Comparison of ENCODE assay signal across 15 mouse cellular contexts in genomic region chr13:98953830-98954229, GRCm38 (mm10). TPM values are rescaled to one million over a fixed set of nuclear protein-coding genes. Genes with fewer than 3 reads are reported as not detected.
A peak's percentile ranks its signal among the peaks of the same experiment; 100 is the strongest.
DNase-seq lines count a peak whose midpoint lies in the region; ATAC-seq and TF ChIP-seq lines count a peak whose summit lies in the region.
"Had no signal": no experiment of that assay in that cellular context is flagged by ENCODE, and none has a peak within 500 bp of the region (broad histone marks: within the 10 kb centered on the region; RNA-seq: fewer than 3 reads in every experiment).

No protein-coding gene starts in this region.

- no peaks in the 10 kb centered on the region for H3K9me3 ChIP-seq in kidney, embryonic 16.5 days (ENCODE audit: low read length)
- H3K9me3 ChIP-seq: forebrain, embryonic 12.5 days; liver, embryonic 12.5 days; midbrain, embryonic 13.5 days had no signal

- H3K36me3 ChIP-seq in kidney, adult 2 months (ENCODE audit: control insufficient read depth, insufficient read depth, low read length): no peaks in the 10 kb centered on the region
- H3K36me3 ChIP-seq in kidney, embryonic 16.5 days (ENCODE audit: insufficient read depth, low read length): no peaks in the 10 kb centered on the region
- H3K36me3 ChIP-seq: forebrain, embryonic 12.5 days; liver, embryonic 12.5 days; midbrain, embryonic 13.5 days had no signal

- 71% methylated on average over 5 of the region's 5 CpGs for WGBS in kidney, adult 2 months
- 68% methylated on average over 5 of the region's 5 CpGs for WGBS in kidney, embryonic 16.5 days

- no peak overlapping the region for H3K4me3 ChIP-seq in kidney, adult 2 months (ENCODE audit: insufficient read depth, low read depth, low read length)
- no peak overlapping the region for H3K4me3 ChIP-seq in kidney, embryonic 16.5 days (ENCODE audit: low read length)
- H3K4me3 ChIP-seq: forebrain, embryonic 12.5 days; liver, embryonic 12.5 days; midbrain, embryonic 13.5 days had no signal

- no peak overlapping the region; the same call in 1 of the 2 replicates for H3K27ac ChIP-seq in kidney, adult 2 months (ENCODE audit: insufficient read depth, low read depth, low read length)
- H3K27ac ChIP-seq in kidney, embryonic 16.5 days (ENCODE audit: low read length): no peak overlapping the region
- H3K27ac ChIP-seq: forebrain, embryonic 12.5 days; liver, embryonic 12.5 days; midbrain, embryonic 13.5 days had no signal

- DNase-seq in kidney, adult 2 months: peak; percentile 31
- peak; percentile 11 for DNase-seq in adipocyte (ENCODE audit: low spot score)
- DNase-seq in cerebellum, adult 9-10 months: peak; percentile 33
- DNase-seq in right cerebral cortex, adult 2 months (ENCODE audit: low spot score in 2 of 2): peak; percentile 30 to 36
- no peak for DNase-seq in thymus, postnatal 4 days
- DNase-seq in spleen, postnatal 10 days (ENCODE audit: low spot score in 2 of 2): no peak
- DNase-seq: heart, adult 18-20 months; lung, postnatal 14 days had no signal

- H3K27me3 ChIP-seq in kidney, adult 2 months (replicated peaks; ENCODE audit: control insufficient read depth, insufficient read depth, low read length): no peaks in the 10 kb centered on the region
- H3K27me3 ChIP-seq in kidney, embryonic 16.5 days (ENCODE audit: insufficient read depth, low read length): no peaks in the 10 kb centered on the region
- H3K27me3 ChIP-seq: forebrain, embryonic 12.5 days; liver, embryonic 12.5 days; midbrain, embryonic 13.5 days had no signal

- no peak overlapping the region for H3K4me2 ChIP-seq in kidney, embryonic 16.5 days (replicated peaks; ENCODE audit: low read depth, low read length)
- H3K4me2 ChIP-seq: forebrain, embryonic 12.5 days; liver, embryonic 12.5 days; midbrain, embryonic 13.5 days had no signal

- no peak for TF ChIP-seq CTCF in kidney, adult 2 months (conservative IDR thresholded peaks at IDR 0.05; ENCODE audit: insufficient read depth, insufficient read length, low read depth, low read length)

- H3K9ac ChIP-seq in kidney, embryonic 16.5 days (replicated peaks; ENCODE audit: low read length): no peak overlapping the region
- H3K9ac ChIP-seq: forebrain, embryonic 12.5 days; liver, embryonic 12.5 days; midbrain, embryonic 13.5 days had no signal

- H3K4me1 ChIP-seq in kidney, adult 2 months (ENCODE audit: control insufficient read depth, insufficient read depth, low read length): peaks cover 7% of the 10 kb centered on the region; the same call in 1 of the 2 replicates
- H3K4me1 ChIP-seq in kidney, embryonic 16.5 days (ENCODE audit: insufficient read depth, low read length): peaks cover 5% of the 10 kb centered on the region; the same call in 1 of the 2 replicates

- TF ChIP-seq POLR2A in kidney, adult 2 months (IDR thresholded peaks at IDR 0.05; ENCODE audit: low read depth, low read length): no peak

- no peak for ATAC-seq in kidney, embryonic 16.5 days (ENCODE audit: low FRiP score, low TSS enrichment)
- ATAC-seq: intestine, postnatal 0 days; liver, embryonic 12.5 days; midbrain, embryonic 13.5 days had no signal

RNA-seq across cellular contexts. Expression of gene Tnpo1, which starts 27.6 kb away (rescaled TPM):
- polyA plus RNA-seq in kidney, adult 2 months (2012; rRNA removed): 25.0 and 27.0 TPM in 2 replicates
- 65.4 and 67.7 TPM in 2 replicates for polyA plus RNA-seq in kidney, embryonic 16.5 days (2015; fragmentation: Nextera tagmentation; extraction: Ambion mirVana)

RNA-seq across cellular contexts. Expression of gene 1700024P04Rik, which starts 30.5 kb away (rescaled TPM):
- not detected in 2 replicates for polyA plus RNA-seq in kidney, adult 2 months (2012; rRNA removed)
- polyA plus RNA-seq in kidney, embryonic 16.5 days (2015; fragmentation: Nextera tagmentation; extraction: Ambion mirVana): not detected in 2 replicates
- polyA plus RNA-seq: embryonic facial prominence, embryonic 11.5 days; forebrain, embryonic 12.5 days; intestine, postnatal 0 days; liver, embryonic 12.5 days; midbrain, embryonic 13.5 days; neural tube, embryonic 14.5 days had no signal

Comparison
In these comparisons a context has a peak if more than half of its experiments do, and no peak if none do; other contexts are left out.
1. DNase-seq: peak in kidney, adult 2 months (single experiment), adipocyte (single experiment), cerebellum, adult 9-10 months (single experiment) and right cerebral cortex, adult 2 months (2 of 2); none in thymus, postnatal 4 days (single experiment) and spleen, postnatal 10 days (0 of 2).